Comparison of ENCODE assay signal across 8 mouse cellular contexts in genomic region chr1:192726996-192727624, GRCm38 (mm10). TPM values are rescaled to one million over a fixed set of nuclear protein-coding genes. Genes with fewer than 3 reads are reported as not detected.
DNase-seq lines count a peak whose midpoint lies in the region; ATAC-seq lines count a peak whose summit lies in the region.

No protein-coding gene starts in this region.

- H3K36me3 ChIP-seq in embryonic facial prominence, embryonic 10.5 days (replicated peaks) = no peaks in the 10 kb centered on the region
- H3K36me3 ChIP-seq in heart, embryonic 10.5 days = no peaks in the 10 kb centered on the region
- H3K36me3 ChIP-seq in kidney, embryonic 15.5 days = peaks cover 3% of the 10 kb centered on the region; the same call in 1 of the 2 replicates

- 0 out of 2 replicates have a peak, but pooled peaks cover 3% of the 10 kb centered on the region for H3K4me1 ChIP-seq in embryonic facial prominence, embryonic 10.5 days
- no peaks in the 10 kb centered on the region for H3K4me1 ChIP-seq in heart, embryonic 10.5 days
- H3K4me1 ChIP-seq in kidney, embryonic 15.5 days = 0 out of 2 replicates have a peak, but pooled peaks cover 4% of the 10 kb centered on the region

- 0 out of 2 replicates have a peak overlapping the region, but pooled peaks have one; percentile 22 for H3K27ac ChIP-seq in embryonic facial prominence, embryonic 10.5 days (replicated peaks)
- no peak overlapping the region for H3K27ac ChIP-seq in heart, embryonic 10.5 days
- no peak overlapping the region for H3K27ac ChIP-seq in kidney, embryonic 15.5 days

- H3K4me3 ChIP-seq in embryonic facial prominence, embryonic 10.5 days = no peak overlapping the region
- no peak overlapping the region for H3K4me3 ChIP-seq in heart, embryonic 10.5 days
- no peak overlapping the region for H3K4me3 ChIP-seq in kidney, embryonic 15.5 days (replicated peaks)

- H3K9me3 ChIP-seq in embryonic facial prominence, embryonic 10.5 days = no peaks in the 10 kb centered on the region
- H3K9me3 ChIP-seq in heart, embryonic 10.5 days = no peaks in the 10 kb centered on the region
- H3K9me3 ChIP-seq in kidney, embryonic 15.5 days (replicated peaks) = no peaks in the 10 kb centered on the region

- H3K9ac ChIP-seq in kidney, embryonic 15.5 days = no peak overlapping the region

- peak; percentile 80 for ATAC-seq in CD4-positive, CD25-positive, alpha-beta regulatory T cell, adult 4 months
- ATAC-seq in kidney, embryonic 15.5 days (replicated peaks; ENCODE audit: low FRiP score) = peak; percentile 59
- peak; percentile 67; the same call in 1 of the 2 replicates for ATAC-seq in neutrophil, adult 5-6 weeks (ENCODE audit: extremely low read depth, insufficient number of reproducible peaks, low FRiP score, poor library complexity, severe bottlenecking)

- no peak overlapping the region for H3K4me2 ChIP-seq in kidney, embryonic 15.5 days

- H3K27me3 ChIP-seq in embryonic facial prominence, embryonic 10.5 days (replicated peaks; ENCODE audit: low read depth, poor library complexity, severe bottlenecking) = no peaks in the 10 kb centered on the region
- no peaks in the 10 kb centered on the region for H3K27me3 ChIP-seq in heart, embryonic 10.5 days (ENCODE audit: insufficient read depth, poor library complexity, severe bottlenecking)
- no peaks in the 10 kb centered on the region for H3K27me3 ChIP-seq in kidney, embryonic 15.5 days

- 54% methylated on average over 11 of the region's 11 CpGs for WGBS in embryonic facial prominence, embryonic 10.5 days
- WGBS in heart, embryonic 10.5 days = 52% methylated on average over 11 of the region's 11 CpGs
- WGBS in kidney, embryonic 15.5 days = 58% methylated on average over 11 of the region's 11 CpGs

- peak; percentile 82 for DNase-seq in adrenal gland, postnatal 14 days
- peak; percentile 80 for DNase-seq in embryonic facial prominence, embryonic 10.5 days (ENCODE audit: low spot score)
- DNase-seq in heart, embryonic 10.5 days (ENCODE audit: low spot score) = peak; percentile 84
- peak; percentile 30 to 40 for DNase-seq in lung, adult 18-20 months
- DNase-seq in thymus, postnatal 25 days = peak; percentile 57

RNA-seq across cellular contexts. Expression of gene Hhat, which starts 43.9 kb away (rescaled TPM):
- 1 to 10 TPM; 2.9 to 3.7 TPM for polyA plus RNA-seq in CD4-positive, CD25-positive, alpha-beta regulatory T cell, adult 4 months (2017; shearing (Covaris generic))
- 4.6 TPM in 2 replicates for total RNA-seq in adrenal gland, postnatal 14 days (2021)
- 9.3 and 9.9 TPM in 2 replicates for polyA plus RNA-seq in embryonic facial prominence, embryonic 10.5 days (2016; fragmentation: Nextera tagmentation; extraction: Ambion mirVana)
- 6.8 and 8.3 TPM in 2 replicates for polyA plus RNA-seq in heart, embryonic 10.5 days (2016; fragmentation: Nextera tagmentation; extraction: Ambion mirVana)
- polyA plus RNA-seq in kidney, embryonic 15.5 days (2015; fragmentation: Nextera tagmentation; extraction: Ambion mirVana) = 13.7 and 15.4 TPM in 2 replicates
- 3.7 and 9.0 TPM in 2 replicates for total RNA-seq in neutrophil, adult 5-6 weeks (2017)
